8 mouse cellular contexts compared by ENCODE assay signal in genomic region chr17:25823452-25823851, GRCm38 (mm10). TPM values are rescaled to one million over a fixed set of nuclear protein-coding genes. Genes with fewer than 3 reads are reported as not detected.
A peak's percentile ranks its signal among the peaks of the same experiment; 100 is the strongest.
DNase-seq lines count a peak whose midpoint lies in the region; ATAC-seq lines count a peak whose summit lies in the region.

TSS of gene Wdr24 (plus strand) at chr17:25823627.

- peak within 1 kb of the TSS; percentile 77 for H3K4me3 ChIP-seq in intestine, embryonic 14.5 days (ENCODE audit: low read depth, low read length)

- H3K9ac ChIP-seq in intestine, embryonic 14.5 days (ENCODE audit: low read length) = peak within 1 kb of the TSS; percentile 62

- intact Hi-C loops in gastrocnemius, postnatal 36 days (cut with DNase I) = loop anchor here (10.0 kb wide), 1 partner anchor 929 kb away; the partner anchor contains the start of genes Eme2, Mrps34 and Nme3
- intact Hi-C loops in left cerebral cortex, postnatal 14 days (cut with DNase I) = no loop called here

- peaks cover 19% of the 10 kb centered on the region for H3K4me1 ChIP-seq in intestine, embryonic 14.5 days (replicated peaks; ENCODE audit: control insufficient read depth, insufficient read depth, low read length)

- no peaks in the 10 kb centered on the region for H3K9me3 ChIP-seq in intestine, embryonic 14.5 days (ENCODE audit: control insufficient read depth, low read length)

- H3K4me2 ChIP-seq in intestine, embryonic 14.5 days (ENCODE audit: low read length) = peak within 1 kb of the TSS; percentile 92

- under 1% methylated on average over 18 of the region's 18 CpGs for WGBS in intestine, embryonic 14.5 days

- H3K27me3 ChIP-seq in intestine, embryonic 14.5 days (replicated peaks; ENCODE audit: control insufficient read depth, insufficient read depth, low read length) = peaks cover 29% of the 10 kb centered on the region

- H3K36me3 ChIP-seq in intestine, embryonic 14.5 days (ENCODE audit: control insufficient read depth, insufficient read depth, low read length) = peaks cover 24% of the 10 kb centered on the region

- ATAC-seq in intestine, embryonic 14.5 days (replicated peaks; ENCODE audit: low FRiP score, low TSS enrichment, low read depth) = 0 out of 2 replicates have a peak, but pooled peaks have one; percentile 49
- ATAC-seq in megakaryocyte-erythroid progenitor cell, adult 5-6 weeks (replicated peaks; ENCODE audit: low FRiP score, low TSS enrichment, poor library complexity, severe bottlenecking) = peak; percentile 72

- peak in 1 of 2 experiments; percentile 57 for DNase-seq in gastrocnemius, adult 8-10 months (ENCODE audit: low spot score in 2 of 2)
- no peak for DNase-seq in gastrocnemius, postnatal 10 days
- peak; percentile 77 to 83 for DNase-seq in cerebellum, postnatal 25 days
- DNase-seq in gastrocnemius, postnatal 36 days = peak; percentile 51 to 71
- DNase-seq in intestine, embryonic 14.5 days (ENCODE audit: low spot score) = peak; percentile 79
- peak; percentile 83 to 89 for DNase-seq in left cerebral cortex, postnatal 14 days (ENCODE audit: low spot score in 2 of 2)
- peak; percentile 65 for DNase-seq in spleen, adult 12 weeks (ENCODE audit: low spot score)

- peak within 1 kb of the TSS; percentile 38 for H3K27ac ChIP-seq in intestine, embryonic 14.5 days (ENCODE audit: low read depth)

RNA-seq across cellular contexts. Expression of gene Wdr24, which starts in this region (rescaled TPM):
- total RNA-seq in gastrocnemius, adult 8-10 months (2022) = 10 to 100 TPM in 3 of 4 experiments, 1 to 10 TPM in 1; 9.8 to 13.2 (median 11.7) TPM
- 10 to 100 TPM in 1 of 2 experiments, 1 to 10 TPM in 1; 10.0 to 10.8 TPM for total RNA-seq in gastrocnemius, postnatal 10 days (2021)
- 1 to 10 TPM; 8.9 to 9.3 TPM for total RNA-seq in gastrocnemius, postnatal 36 days (2021)
- polyA plus RNA-seq in intestine, embryonic 14.5 days (2014; fragmentation: Nextera tagmentation; extraction: Ambion mirVana) = 29.4 and 30.8 TPM in 2 replicates
- total RNA-seq in left cerebral cortex, postnatal 14 days (2021) = 10 to 100 TPM; 22.3 to 23.3 TPM
- total RNA-seq in megakaryocyte-erythroid progenitor cell, adult 5-6 weeks (2014; fragmentation: Nextera tagmentation) = 16.6 and 33.3 TPM in 2 replicates
- total RNA-seq in megakaryocyte-erythroid progenitor cell, adult 5-6 weeks (2017) = 15.5 and 17.2 TPM in 2 replicates
